Mouse (Mus musculus) cerebellum, postnatal 4 days (tissue): ENCODE results near the gene Wfs1.

Experiments
- DNase-seq, 2 experiments: peaks; one replicate each; pipeline ENCODE4 v3.0.0; 2022; ENCODE audit warnings: low spot score in 2 of 2, mixed read lengths in 1 of 2

Gene Wfs1

GRCm38 (mm10) chr5:36933383-36933782 lies 55.6 kb downstream of the Wfs1 start:
- DNase-seq, result no peak

- DNase-seq, result no peak
Observed at GRCm38 (mm10) chr5:36929376-36929775, 59.6 kb downstream of the Wfs1 start.

GRCm38 (mm10) chr5:36928701-36929100 lies 60.3 kb downstream of the Wfs1 start:
- no peak for DNase-seq

GRCm38 (mm10) chr5:36923826-36924700 lies 64.9 kb downstream of the Wfs1 start:
- DNase-seq, result no peak

- no peak for DNase-seq
Observed at GRCm38 (mm10) chr5:36922811-36923210, 66.2 kb downstream of the Wfs1 start.

- DNase-seq, result no peak
Observed at GRCm38 (mm10) chr5:36921871-36922270, 67.1 kb downstream of the Wfs1 start.

DNA sequence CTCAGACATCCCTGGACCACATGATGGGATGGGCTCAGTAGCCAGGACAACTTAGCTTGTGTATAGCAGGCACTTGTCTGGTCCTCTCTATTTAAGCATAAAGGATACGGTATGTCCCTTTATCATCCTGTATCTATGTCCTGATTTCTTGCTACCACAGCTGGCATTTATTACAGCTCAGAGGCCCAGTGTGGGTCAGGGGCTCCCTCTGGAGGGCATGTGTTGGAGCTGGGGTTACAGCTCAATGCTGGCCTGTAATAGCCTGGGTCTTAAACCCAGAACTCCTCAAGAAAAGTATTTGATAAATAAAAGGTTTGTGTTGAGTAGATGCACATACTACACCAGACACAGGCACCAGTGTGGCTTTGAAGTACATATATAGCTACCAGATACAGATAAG lies 68.9 kb downstream of the Wfs1 start:
- no peak for DNase-seq

GRCm38 (mm10) chr5:36918016-36918415 lies 71.0 kb downstream of the Wfs1 start:
- DNase-seq, result no peak

DNA sequence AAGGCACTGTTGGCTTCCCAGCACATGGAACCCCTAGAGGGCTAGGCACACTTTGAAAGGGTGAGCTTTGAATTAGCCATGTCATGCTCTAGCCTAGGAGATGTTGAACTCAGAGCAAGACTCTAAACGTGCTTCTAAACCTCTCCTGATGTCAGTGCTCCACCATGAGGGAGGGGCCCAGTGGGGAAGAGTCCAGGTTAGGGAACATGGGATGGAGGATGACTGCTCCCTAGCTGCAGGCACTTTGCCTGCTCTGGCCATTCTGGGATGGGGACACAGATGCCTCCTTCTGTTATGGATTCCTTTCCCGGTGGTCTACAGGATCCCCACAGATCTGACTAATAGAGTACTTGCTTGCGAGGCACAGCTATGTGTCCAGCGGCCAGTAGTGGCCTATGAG lies 71.8 kb downstream of the Wfs1 start:
- DNase-seq, result no peak

DNA sequence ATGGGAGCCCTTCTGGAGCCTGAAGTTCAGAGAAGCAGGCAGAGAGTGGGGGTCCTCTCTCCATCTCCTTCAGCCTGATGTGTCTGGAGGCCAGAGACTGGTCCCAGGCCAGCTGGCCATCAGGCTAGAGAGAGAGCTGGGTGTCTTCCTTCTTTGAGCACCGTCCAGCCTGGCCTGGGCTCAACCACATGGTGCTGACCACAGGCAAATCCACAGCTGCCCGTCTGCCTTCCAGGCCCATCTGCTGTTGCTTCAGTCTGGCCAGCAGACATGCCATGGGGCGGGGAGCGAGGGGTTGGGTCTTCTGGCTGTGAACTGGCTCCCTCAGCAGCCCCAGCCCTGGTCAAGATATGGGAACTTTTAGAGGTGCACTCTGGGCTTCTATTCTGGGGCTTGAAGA lies 72.4 kb downstream of the Wfs1 start:
- peak in 1 of 2 experiments; percentile 70 for DNase-seq
